Mouse (Mus musculus) macrophage (primary cell): ENCODE measurements around the gene Sf3b3. TPM values are rescaled to one million over a fixed set of nuclear protein-coding genes. Genes with fewer than 3 reads are reported as not detected.
"Not testable (repeated sequence)": the region's sequence is repeated elsewhere in the genome, so short reads cannot be mapped to it uniquely, and the experiment has no call there.

ENCODE experiments used
- H3K27ac ChIP-seq: fragments of 350-480 bp; formaldehyde crosslinking; 2 replicates; pipeline ENCODE4 v1.9.0; 2021
- H3K36me3 ChIP-seq: fragments of 350-480 bp; formaldehyde crosslinking; 2 replicates; pipeline ENCODE4 v1.9.0; 2021; ENCODE audit errors: inconsistent target
- H3K4me3 ChIP-seq: fragments of 350-480 bp; formaldehyde crosslinking; 2 replicates; pipeline ENCODE4 v1.9.0; 2021; ENCODE audit errors: inconsistent target
- H3K79me2 ChIP-seq: fragments of 350-480 bp; formaldehyde crosslinking; 2 replicates; pipeline ENCODE4 v1.9.0; 2021; ENCODE audit errors: inconsistent target
- WGBS: methylation state at CpG from one replicate; pipeline ENCODE4 v1.1.7; 2026; ENCODE audit warnings: inconsistent platforms; ENCODE audit not compliant: missing documents; 5-methylcytosine and 5-hydroxymethylcytosine counted together
- polyA plus RNA-seq: library from polyadenylated mRNA; stranded (reverse); fragments of 250-400 nt; gene quantifications from 3 replicates; pipeline ENCODE4 v1.2.4, GENCODE M21; 2018; ENCODE audit warnings: inconsistent platforms

Gene Sf3b3
- polyA plus RNA-seq, 1 experiment from 2014 or later: 41.6 TPM

DNA sequence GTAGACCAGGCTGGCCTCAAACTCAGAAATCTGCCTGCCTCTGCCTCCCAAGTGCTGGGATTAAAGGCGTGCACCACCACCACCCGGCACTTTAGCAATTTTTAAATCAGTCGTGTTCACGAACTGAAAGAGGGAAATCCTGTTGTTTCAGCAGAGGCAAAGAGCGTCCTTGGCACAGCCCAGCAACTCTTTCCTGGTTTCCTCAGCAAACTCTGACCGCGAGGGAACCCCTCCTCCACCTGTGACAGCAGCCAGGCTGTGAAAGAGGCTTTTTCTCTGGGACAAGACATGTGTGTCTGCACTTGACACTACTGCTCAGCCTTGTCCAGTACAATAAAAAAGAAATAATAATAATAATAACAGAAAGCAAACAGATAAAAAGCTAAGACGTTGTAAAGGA lies 59.7 kb downstream of the Sf3b3 start:
- no peak overlapping the region for H3K4me3 ChIP-seq
- H3K36me3 ChIP-seq: no peaks in the 10 kb centered on the region
- 63% methylated on average over 8 of the region's 8 CpGs for WGBS
- no peaks in the 10 kb centered on the region for H3K79me2 ChIP-seq
- no peak overlapping the region for H3K27ac ChIP-seq

DNA sequence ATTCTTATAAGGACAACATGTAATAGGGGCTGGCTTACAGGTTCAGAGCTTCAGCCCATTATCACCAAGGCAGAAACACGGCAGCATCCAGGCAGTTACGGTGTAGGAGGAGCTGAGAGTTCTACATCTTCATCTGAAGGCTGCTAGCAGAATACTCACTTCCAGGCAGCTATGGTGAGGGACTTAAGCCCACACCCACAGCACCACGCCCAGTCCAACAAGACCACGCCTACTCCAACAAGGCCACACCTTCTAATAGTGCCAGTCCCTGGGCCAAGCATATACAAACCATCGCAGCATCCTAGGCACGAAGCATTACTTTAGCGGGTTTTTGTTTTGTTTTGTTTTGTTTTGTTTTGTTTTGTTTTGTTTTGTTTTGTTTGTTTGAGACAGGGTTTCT lies 60.1 kb downstream of the Sf3b3 start:
- WGBS: 87% methylated on average over 7 of the region's 7 CpGs
- H3K36me3 ChIP-seq, H3K79me2 ChIP-seq, H3K27ac ChIP-seq, H3K4me3 ChIP-seq: not testable (repeated sequence)

DNA sequence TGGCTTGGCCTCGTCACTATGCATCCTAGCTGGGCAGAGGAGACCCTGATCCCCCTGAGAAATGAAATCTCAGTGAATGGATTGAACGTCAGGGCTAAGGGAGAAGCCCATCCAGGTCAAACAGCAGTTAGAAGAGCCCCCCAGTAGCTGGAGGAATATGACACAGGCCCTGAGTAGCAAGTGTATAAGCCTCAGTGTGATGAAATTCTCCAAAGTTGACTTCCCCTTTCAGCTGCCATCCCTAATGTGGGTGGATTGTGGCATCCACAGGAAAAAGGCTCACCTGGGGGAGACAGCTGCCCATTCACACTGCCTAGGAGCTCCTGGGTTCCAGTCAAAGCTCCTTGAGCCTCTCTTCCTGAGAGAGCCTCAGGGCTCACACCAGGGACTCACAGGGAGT lies 61.2 kb downstream of the Sf3b3 start:
- WGBS: 80% methylated on average over 2 of the region's 2 CpGs
- no peak overlapping the region for H3K4me3 ChIP-seq
- H3K36me3 ChIP-seq: no peaks in the 10 kb centered on the region
- H3K27ac ChIP-seq: no peak overlapping the region
- no peaks in the 10 kb centered on the region for H3K79me2 ChIP-seq

DNA sequence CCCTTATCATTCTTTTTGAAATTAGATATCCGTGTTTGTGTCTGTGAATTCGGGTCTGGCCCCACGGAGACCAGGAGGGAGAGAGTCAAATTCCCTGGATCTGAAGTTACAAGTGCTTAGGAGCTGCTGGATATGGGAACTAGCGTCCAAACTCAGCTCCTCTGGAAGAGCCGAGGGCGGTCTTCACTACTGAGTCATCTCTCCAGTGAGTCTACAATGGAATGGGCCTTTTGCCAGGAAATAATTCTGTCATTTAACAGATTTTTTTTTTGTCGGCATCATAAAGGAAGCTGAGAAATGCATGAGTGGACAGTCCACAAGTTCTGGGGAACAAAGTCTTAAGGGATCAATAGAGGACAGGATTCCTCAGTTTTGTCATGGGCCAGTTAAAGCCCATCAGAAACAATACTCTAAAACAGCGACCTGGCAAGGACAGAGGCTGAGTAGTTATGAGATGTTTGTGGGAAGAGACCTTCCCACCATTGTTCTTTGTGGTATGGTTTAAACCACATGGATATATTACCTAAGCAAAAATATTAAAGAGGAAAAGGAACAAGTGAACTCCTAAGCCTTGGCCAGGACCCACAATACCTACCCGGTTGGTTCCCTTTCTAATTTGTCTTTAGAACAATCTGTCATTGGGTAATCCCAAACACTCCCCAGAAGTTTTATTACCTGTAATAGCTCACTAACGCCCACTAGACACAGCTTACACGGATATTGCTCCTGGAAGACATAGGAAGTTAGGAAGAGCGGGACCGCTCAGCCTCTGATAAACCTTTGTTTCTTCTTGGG lies 66.5 kb downstream of the Sf3b3 start:
- no peak overlapping the region for H3K27ac ChIP-seq
- H3K79me2 ChIP-seq: no peaks in the 10 kb centered on the region
- H3K4me3 ChIP-seq: no peak overlapping the region
- no peaks in the 10 kb centered on the region for H3K36me3 ChIP-seq
- WGBS: 79% methylated on average over 13 of the region's 13 CpGs

DNA sequence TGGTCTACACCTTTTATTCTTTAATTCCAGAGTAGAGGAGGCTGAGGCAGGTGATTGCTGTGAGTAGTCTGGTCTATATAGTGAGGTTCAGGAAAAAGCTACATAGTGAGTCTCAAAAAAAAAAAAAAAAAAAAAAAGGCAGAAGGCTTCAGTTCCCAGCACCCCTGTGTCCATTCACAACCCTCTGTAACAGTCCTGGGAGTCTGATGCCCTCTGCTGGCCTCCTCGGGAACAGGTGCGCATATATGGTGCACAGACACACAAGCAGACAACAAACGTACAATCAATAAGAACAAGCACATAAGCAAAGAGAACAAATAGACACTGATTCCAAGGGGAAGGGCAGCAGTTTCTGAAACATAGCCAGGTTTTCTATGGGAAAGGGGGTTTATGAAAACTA lies 70.3 kb downstream of the Sf3b3 start:
- no peak overlapping the region for H3K27ac ChIP-seq
- no peaks in the 10 kb centered on the region for H3K36me3 ChIP-seq
- WGBS: 97% methylated on average over 3 of the region's 3 CpGs

DNA sequence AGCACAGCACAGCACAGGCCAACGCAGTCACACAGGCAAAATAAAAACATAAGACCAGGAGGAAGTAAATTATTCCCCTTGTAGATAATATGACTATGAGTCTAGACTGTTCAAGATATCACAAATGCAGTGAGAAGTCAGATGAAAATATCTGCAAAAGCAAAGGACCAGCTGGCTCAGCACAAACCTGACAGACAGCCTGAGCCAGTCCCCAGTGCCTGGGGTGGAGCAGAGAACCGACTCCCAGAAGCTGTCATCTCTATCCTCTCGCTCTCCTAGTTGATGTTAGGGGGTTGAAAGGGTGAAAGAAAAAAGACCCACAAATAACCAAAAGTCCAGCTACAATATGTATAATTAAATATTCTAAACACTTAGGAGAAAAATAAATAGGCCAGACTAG lies 70.9 kb downstream of the Sf3b3 start:
- Histone ChIP-seq H3K27ac (no peak overlapping the region), H3K79me2 (no peaks in the 10 kb centered on the region), H3K36me3 (no peaks in the 10 kb centered on the region), H3K4me3 (no peak overlapping the region)
- WGBS: 90% methylated on average over 3 of the region's 3 CpGs

More for the DNA sequence above, 70.3 kb downstream of the Sf3b3 start:
- no peak overlapping the region for H3K4me3 ChIP-seq
- no peaks in the 10 kb centered on the region for H3K79me2 ChIP-seq

DNA sequence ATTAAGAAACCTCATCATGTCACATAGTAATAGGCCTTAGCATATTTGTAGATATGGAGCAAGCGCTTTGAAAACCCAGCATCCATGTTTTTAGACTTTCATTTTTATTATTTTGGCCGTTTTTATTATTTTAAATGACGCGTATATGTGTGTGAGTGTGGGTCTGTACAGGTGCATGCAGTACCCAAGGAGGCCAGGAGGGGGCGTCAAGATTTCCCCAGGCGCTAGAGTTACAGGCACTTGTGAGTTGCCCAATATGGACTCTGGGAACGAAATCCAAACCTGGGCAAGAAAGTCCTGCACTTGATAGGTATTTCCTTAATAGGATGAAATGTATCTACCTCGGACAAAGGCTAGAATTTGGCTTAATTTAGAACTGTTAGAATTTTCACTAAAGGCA lies 71.3 kb downstream of the Sf3b3 start:
- 80% methylated on average over 8 of the region's 8 CpGs for WGBS
- no peaks in the 10 kb centered on the region for H3K36me3 ChIP-seq
- H3K79me2 ChIP-seq: no peaks in the 10 kb centered on the region
- no peak overlapping the region for H3K27ac ChIP-seq
- no peak overlapping the region for H3K4me3 ChIP-seq

DNA sequence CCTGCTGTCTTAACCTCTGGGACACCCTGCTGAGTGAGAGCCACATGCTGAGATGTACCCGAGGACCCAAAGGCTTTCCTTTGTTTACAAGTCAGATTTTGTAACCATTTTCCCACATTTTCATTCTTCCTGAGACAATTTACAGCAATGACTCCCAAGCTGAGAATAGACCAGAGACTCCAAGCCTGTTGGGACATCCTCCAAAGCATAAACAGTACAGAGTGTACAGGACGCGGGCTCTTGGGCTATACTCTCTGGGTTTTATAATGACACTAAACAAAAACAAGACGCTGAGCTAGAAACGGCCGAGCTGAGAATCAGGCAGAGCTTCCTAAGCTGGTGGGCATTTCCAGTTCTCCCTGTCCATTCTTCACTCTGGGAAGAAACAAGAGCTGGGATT lies 71.9 kb downstream of the Sf3b3 start:
- WGBS: 89% methylated on average over 6 of the region's 6 CpGs
- Histone ChIP-seq H3K36me3 (no peaks in the 10 kb centered on the region), H3K4me3 (no peak overlapping the region), H3K79me2 (no peaks in the 10 kb centered on the region), H3K27ac (no peak overlapping the region)

DNA sequence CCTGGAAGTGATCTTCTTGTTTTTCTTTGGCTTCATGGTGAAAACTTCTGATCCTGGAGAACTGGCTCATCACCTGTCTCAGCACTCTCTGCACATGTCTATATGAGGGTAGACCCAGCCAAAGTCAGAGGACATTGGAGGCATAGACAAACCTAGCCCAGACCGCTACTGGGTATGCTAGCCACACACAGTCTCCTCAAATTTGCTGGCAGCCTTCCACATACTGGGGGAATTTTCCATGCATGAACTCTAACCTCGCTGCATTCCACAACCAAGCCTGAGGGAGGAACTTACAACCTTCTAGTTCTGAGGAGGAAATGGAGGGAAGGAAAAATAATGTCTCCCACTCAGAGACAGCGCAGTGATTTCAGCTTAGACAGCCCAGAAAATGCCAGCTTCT lies 72.5 kb downstream of the Sf3b3 start:
- Histone ChIP-seq H3K79me2 (no peaks in the 10 kb centered on the region), H3K27ac (no peak overlapping the region), H3K4me3 (no peak overlapping the region), H3K36me3 (no peaks in the 10 kb centered on the region)
- 89% methylated on average over 3 of the region's 3 CpGs for WGBS

DNA sequence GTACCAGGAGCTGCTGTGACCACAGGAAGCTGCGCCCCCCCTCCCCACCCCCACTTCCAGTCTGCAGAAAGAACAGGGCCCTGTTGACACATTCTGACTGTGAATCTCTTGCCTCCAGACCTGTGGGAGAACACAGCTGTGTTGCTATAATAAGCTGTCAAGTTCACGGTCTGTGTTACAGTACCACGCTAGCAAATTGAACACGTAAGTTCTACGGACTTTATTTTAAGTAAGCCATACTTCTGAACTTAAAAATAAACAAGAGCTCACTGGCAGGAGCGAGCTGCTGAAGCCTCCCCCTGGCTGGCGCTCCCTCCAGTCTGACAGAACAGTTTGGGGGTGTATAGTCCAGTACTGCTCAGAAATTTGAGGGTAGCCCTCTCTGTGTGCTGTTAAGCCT lies 74.1 kb downstream of the Sf3b3 start:
- Histone ChIP-seq H3K27ac (no peak overlapping the region), H3K79me2 (no peaks in the 10 kb centered on the region), H3K4me3 (no peak overlapping the region), H3K36me3 (no peaks in the 10 kb centered on the region)
- 50% methylated on average over 7 of the region's 7 CpGs for WGBS

DNA sequence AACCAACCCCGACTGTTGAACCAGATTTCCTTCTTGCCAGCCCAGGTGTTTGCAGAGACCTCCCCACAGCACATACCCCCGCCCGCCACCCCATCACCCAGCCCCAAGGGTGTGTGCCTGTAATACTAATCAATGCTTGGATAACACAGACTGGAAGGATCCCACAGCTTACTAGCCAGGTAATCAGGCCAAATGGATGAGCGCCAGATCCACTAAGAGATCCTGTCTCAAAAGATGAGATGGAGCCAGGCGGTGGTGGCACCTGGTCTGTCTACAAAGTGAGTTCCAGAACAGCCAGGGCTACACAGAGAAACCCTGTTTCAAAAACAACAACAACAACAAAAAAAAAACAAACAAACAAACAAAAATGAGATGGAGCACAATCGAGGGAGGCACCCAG lies 79.3 kb downstream of the Sf3b3 start:
- H3K4me3 ChIP-seq: no peak overlapping the region
- no peaks in the 10 kb centered on the region for H3K36me3 ChIP-seq
- no peak overlapping the region for H3K27ac ChIP-seq
- 84% methylated on average over 6 of the region's 6 CpGs for WGBS
- no peaks in the 10 kb centered on the region for H3K79me2 ChIP-seq

DNA sequence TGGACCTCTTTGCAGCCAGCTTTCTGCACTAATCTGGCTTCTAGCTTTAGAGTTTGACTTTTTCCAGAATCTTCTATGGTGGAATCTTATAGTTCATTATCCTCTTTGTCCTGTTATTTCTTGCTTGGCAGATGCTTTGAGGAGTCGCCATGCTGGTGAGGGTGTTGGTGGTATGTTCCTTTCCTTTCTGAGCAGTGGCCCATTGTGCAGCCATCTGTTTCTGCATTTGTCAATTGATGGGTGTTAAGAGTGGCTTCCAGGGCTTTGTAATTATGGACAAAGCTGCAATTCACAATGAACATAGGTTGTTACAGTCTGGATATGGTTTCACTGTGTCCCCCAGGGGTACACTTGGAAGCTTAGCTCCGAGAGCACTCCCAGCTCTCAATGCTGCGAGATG lies 81.9 kb downstream of the Sf3b3 start:
- H3K4me3 ChIP-seq: no peak overlapping the region
- no peaks in the 10 kb centered on the region for H3K36me3 ChIP-seq
- no peaks in the 10 kb centered on the region for H3K79me2 ChIP-seq
- WGBS: 91% methylated on average over 3 of the region's 3 CpGs
- no peak overlapping the region for H3K27ac ChIP-seq

DNA sequence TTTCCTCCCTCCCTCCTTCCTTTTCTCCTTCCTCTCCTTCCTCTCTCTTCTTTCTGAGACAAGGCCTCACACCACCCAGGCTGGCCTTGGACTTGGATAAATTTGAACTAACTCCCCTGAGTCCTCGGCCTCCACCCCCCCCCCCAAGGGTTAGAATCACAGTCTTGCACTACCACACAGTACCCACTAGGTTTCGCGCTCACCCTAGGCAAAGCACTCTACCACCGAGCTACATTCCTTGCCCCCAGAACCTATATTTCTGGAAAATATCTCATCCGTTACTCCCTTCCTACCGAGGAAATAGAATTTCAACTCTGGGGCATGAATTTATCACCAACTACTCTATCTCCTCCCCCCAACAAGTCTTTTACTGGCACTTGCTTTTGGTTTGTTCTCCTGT lies 84.6 kb downstream of the Sf3b3 start:
- WGBS: 95% methylated on average over 2 of the region's 6 CpGs
- Histone ChIP-seq H3K4me3 (no peak overlapping the region), H3K36me3 (no peaks in the 10 kb centered on the region), H3K79me2 (no peaks in the 10 kb centered on the region), H3K27ac (no peak overlapping the region)

DNA sequence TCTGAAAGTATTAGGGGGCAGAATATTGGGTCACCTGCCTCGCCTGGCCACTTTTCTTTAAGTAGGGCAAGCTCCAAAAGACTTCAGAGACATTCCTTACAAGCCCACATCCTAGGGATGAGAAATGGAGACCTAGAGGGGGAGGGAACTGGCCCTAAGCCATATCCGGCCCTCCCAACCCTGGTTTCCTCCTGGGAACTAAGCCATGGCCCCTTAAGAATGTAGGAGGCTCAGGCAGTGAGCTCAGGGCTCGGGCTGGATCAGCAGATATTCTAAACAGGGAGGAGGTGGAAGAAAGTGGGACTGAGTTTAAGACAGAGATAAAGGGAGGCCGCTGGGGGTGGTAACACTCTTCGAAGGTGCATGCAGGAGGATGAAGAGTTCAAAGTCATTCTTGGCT lies 85.4 kb downstream of the Sf3b3 start:
- no peaks in the 10 kb centered on the region for H3K36me3 ChIP-seq
- H3K4me3 ChIP-seq: no peak overlapping the region
- WGBS: 72% methylated on average over 5 of the region's 5 CpGs
- H3K79me2 ChIP-seq: no peaks in the 10 kb centered on the region
- H3K27ac ChIP-seq: no peak overlapping the region

DNA sequence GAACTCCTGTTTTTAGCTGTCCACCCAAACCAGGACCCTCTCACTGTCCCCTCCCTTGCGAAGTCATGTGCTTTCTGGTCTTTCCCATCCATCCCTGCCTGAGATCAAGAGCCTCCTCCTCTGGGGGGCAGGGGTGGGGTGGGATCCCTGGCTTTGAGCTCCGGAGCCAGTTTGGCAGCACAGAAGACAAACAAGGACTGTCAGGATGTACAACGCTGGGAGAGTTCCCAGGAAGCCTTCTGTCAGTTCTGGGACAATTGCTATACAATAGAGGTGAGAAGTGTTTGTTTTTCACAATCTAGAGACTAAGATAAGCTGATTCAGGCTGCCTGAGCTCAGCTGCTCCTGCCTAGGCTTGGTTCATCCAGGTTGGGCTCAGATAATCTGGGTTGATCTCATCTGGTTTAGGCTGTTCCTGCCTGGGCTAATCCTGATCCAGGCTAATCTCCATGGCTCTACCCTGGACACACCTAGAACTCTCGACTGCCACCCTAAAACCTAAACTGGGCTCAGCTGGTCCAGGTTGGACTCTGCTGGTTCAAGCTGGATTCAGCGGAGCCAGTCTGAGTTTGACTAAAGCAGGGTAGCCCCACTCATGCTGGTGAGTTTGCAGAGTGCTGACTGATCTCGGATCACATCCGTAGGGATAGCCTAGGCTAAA lies 86.2 kb downstream of the Sf3b3 start:
- no peak overlapping the region for H3K27ac ChIP-seq
- no peaks in the 10 kb centered on the region for H3K36me3 ChIP-seq
- WGBS: 79% methylated on average over 7 of the region's 7 CpGs
- no peak overlapping the region for H3K4me3 ChIP-seq
- H3K79me2 ChIP-seq: no peaks in the 10 kb centered on the region
